Mouse (Mus musculus) limb, embryonic 10.5 days (tissue): ENCODE results near the gene Reg4. TPM values are rescaled to one million over a fixed set of nuclear protein-coding genes. Genes with fewer than 3 reads are reported as not detected.

ENCODE experiments used
- DNase-seq: peaks from one replicate; pipeline ENCODE4 v3.0.0-alpha.2; 2017; ENCODE audit warnings: low spot score
- H3K27ac ChIP-seq: fragments of 300-500 bp; sonication (generic); 2 replicates; pipeline ENCODE4 v1.5.1; 2016; ENCODE audit warnings: mild to moderate bottlenecking
- H3K27me3 ChIP-seq: fragments of 300-500 bp; sonication (generic); 2 replicates; pipeline ENCODE4 v1.6.1; 2016; ENCODE audit warnings: low read depth, mild to moderate bottlenecking; ENCODE audit not compliant: poor library complexity, severe bottlenecking
- H3K36me3 ChIP-seq: fragments of 300-500 bp; sonication (generic); 2 replicates; pipeline ENCODE4 v1.6.1; 2016; ENCODE audit warnings: mild to moderate bottlenecking, moderate library complexity
- H3K4me1 ChIP-seq: fragments of 300-500 bp; sonication (generic); 2 replicates; pipeline ENCODE4 v1.6.1; 2016
- H3K4me3 ChIP-seq: fragments of 300-500 bp; sonication (generic); 2 replicates; pipeline ENCODE4 v1.5.1; 2016; ENCODE audit warnings: mild to moderate bottlenecking, moderate library complexity
- H3K9me3 ChIP-seq: fragments of 300-500 bp; sonication (generic); replicated peaks from 2 replicates; pipeline ENCODE4 v1.6.1; 2016; ENCODE audit warnings: mild to moderate bottlenecking
- WGBS: fragments of 180-500 bp; shearing (Covaris S2); methylation state at CpG from one replicate; pipeline ENCODE4 v1.1.7; 2016; 5-methylcytosine and 5-hydroxymethylcytosine counted together
- polyA plus RNA-seq: library from polyadenylated mRNA; unstranded; fragments of >200 nt; fragmentation: Nextera tagmentation; extraction: Ambion mirVana; gene quantifications from 2 replicates; pipeline ENCODE4 v1.2.1, GENCODE M21; 2016

The Reg4 gene
- polyA plus RNA-seq, 1 experiment from 2014 or later: not detected

DNA sequence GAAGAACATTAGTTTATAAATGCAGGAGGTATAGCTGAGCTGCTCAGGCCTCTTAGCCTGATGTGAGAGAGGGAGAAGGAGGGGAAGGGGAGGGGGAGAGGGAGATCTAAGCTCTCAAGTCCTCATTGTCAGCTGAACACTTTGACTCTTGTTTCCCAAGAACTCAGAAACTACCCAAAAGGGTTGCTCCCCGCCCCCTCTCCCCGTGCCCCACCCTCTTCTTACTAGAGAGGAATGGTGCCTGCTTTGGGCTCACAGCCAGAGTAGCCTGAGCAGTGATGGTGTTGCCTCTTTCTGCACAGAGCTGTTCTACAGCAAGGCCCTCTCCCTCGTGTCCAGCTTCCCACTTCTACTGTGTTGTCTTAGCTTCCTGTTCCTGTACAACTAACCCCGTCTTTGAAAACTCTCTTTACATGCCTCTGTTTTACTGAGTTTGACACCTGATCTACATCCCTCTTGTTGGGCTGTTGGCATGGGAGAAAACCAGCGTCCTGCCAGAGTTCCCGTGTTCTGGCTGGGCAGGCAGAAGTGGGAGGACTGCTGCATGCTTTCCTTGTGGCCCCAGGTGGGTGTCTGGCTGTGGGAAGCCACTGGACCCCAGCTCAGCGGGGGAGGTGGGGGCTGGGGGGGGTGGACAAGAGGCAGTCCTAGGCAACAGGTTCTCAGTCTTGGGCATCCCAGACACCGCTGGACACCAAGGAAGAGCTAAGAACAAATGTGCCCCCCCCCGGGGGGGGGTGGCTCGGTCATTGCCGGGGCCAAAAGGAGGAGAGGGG, 51.9 kb downstream of the Reg4 start:
- WGBS: 62% methylated on average over 11 of the region's 11 CpGs
- H3K27ac ChIP-seq: no peak overlapping the region
- no peak for DNase-seq

DNA sequence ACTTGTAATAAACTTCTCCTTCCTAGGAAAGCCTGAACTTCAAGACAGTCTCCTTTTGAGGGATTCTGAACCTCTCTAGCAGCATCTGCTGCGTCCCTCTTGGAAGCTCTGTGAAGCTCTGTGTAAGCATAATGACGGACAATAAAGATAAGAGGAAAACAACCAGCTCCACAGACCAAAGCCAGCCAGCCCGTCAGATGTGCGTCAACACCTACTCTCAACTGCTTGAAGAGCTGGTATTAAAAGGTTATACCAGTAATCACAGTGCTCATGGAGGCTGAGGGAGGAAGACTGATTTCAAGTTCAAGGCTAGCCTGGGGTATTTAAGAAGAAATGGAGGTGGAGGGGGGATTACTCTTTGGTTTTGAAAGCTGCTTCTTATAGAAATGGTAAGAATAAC, 57.7 kb downstream of the Reg4 start:
- Histone ChIP-seq H3K9me3 (no peaks in the 10 kb centered on the region), H3K27me3 (no peaks in the 10 kb centered on the region), H3K4me3 (no peak overlapping the region), H3K27ac (no peak overlapping the region), H3K36me3 (no peaks in the 10 kb centered on the region), H3K4me1 (peaks cover 11% of the 10 kb centered on the region)
- no peak for DNase-seq
- WGBS: 35% methylated on average over 4 of the region's 4 CpGs

More for the DNA sequence above, 51.9 kb downstream of the Reg4 start:
- H3K9me3 ChIP-seq: no peaks in the 10 kb centered on the region
- peaks cover 8% of the 10 kb centered on the region for H3K4me1 ChIP-seq
- H3K4me3 ChIP-seq: no peak overlapping the region
- no peaks in the 10 kb centered on the region for H3K36me3 ChIP-seq
- no peaks in the 10 kb centered on the region for H3K27me3 ChIP-seq

DNA sequence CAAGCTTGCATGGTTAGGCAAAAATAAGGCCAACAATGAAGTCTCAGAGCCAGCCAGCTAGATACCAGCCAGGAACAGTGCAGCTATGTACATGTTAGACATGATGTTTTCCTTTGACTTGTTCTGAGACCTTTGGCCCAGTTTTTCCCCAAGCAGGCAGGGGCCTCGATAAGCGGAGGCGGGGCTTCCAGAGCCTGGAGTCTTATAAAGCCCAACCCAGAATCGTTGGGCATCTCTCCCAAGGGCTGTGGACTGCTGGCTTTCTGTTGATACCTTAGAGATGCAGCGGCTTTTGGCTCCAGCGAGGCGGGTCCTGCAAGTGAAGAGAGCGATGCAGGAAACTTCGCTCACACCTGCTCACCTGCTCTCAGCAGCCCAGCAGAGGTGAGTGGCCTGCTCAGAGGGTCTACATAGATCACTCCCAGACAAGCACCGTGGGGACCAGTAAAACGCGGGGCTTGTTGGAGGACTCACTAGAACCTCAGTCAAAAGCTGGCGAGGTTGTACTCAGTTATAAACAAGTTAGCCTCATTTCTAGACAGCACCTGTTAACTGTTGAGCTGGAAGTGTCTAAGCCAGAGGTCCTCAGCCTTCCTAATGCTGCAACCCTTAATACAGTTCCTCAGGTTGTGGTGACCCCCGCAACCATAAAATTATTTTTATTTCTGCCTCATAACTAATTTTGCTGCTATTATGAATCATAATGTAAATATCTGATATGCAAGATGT, 58.4 kb downstream of the Reg4 start, which contains the start of gene Hmgcs2:
Gene Hmgcs2, plus strand, starts transcription at position 232 of the 729 bp plus-strand sequence.
- no peak for DNase-seq
- no peak within 1 kb of the TSS; the same call in 1 of the 2 replicates for H3K27ac ChIP-seq
- H3K27me3 ChIP-seq: no peaks in the 10 kb centered on the region

DNA sequence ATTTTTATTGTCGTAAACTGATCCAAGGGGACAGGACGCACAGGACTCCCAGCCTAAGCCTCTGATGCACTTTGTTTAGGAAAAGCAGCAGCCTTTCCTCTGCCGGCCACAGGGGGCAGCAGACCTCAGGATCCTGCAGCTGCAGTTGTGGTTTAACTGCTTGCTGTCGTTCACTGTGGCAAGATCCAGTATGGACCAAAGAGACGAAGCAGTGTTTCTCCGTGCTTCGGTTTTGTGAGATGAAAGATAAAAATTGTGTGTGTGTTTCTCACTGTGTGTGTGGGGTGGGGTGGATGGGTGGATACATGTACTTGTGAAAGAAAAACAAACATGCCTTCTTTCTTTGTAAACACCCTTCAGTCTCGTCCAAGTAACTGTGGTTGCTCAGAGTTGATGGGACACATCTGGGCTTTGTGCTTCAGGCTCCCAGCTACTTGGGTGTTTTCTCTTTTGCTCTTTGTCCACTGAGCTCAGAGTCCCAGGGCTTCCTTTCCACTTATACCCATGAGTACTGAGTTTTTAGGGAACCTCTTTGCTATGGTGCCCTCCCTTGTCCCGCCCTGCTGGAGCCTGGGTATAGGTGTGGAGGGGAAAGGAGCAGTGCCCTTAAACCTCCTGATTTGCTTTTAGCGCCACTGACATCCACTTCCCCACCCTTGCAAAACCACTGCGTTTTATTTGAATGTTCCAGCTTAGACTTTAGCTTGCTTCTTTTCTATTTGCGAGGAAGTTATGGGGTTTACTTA, 59.1 kb downstream of the Reg4 start:
- peak; percentile 74 for DNase-seq
- no peaks in the 10 kb centered on the region for H3K27me3 ChIP-seq
- WGBS: 42% methylated on average over 12 of the region's 12 CpGs
- no peak overlapping the region for H3K4me3 ChIP-seq
- H3K9me3 ChIP-seq: no peaks in the 10 kb centered on the region
- H3K27ac ChIP-seq: no peak overlapping the region; the same call in 1 of the 2 replicates
- peaks cover 11% of the 10 kb centered on the region for H3K4me1 ChIP-seq
- no peaks in the 10 kb centered on the region for H3K36me3 ChIP-seq

More for the DNA sequence above, 58.4 kb downstream of the Reg4 start, which contains the start of gene Hmgcs2:
- Histone ChIP-seq H3K4me3 (no peak within 1 kb of the TSS), H3K36me3 (no peaks in the 10 kb centered on the region), H3K4me1 (peaks cover 11% of the 10 kb centered on the region), H3K9me3 (no peaks in the 10 kb centered on the region)
- 66% methylated on average over 14 of the region's 14 CpGs for WGBS

DNA sequence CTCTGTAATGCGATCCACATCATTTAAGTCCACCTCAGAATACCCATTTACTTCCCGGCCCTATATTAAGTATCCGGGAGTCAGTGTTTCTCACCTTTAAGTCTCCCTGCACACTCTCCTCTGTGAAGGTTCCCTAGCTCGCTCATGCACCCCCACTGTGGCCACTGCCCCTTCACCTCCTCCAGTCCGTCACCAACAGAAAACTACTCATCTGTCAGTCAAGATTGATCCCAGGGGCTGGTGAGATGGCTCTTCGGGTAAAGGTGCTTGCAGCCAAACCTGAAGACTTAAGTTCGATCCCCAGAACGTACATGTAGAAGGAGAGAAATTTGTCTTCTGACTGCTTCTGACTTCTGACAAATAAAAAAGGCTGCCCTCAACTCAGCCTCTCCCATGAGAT, 60.5 kb downstream of the Reg4 start:
- Histone ChIP-seq H3K4me1 (peaks cover 11% of the 10 kb centered on the region), H3K36me3 (no peaks in the 10 kb centered on the region), H3K27me3 (no peaks in the 10 kb centered on the region), H3K4me3 (no peak overlapping the region), H3K27ac (no peak overlapping the region), H3K9me3 (no peaks in the 10 kb centered on the region)
- 89% methylated on average over 8 of the region's 8 CpGs for WGBS
- no peak for DNase-seq

DNA sequence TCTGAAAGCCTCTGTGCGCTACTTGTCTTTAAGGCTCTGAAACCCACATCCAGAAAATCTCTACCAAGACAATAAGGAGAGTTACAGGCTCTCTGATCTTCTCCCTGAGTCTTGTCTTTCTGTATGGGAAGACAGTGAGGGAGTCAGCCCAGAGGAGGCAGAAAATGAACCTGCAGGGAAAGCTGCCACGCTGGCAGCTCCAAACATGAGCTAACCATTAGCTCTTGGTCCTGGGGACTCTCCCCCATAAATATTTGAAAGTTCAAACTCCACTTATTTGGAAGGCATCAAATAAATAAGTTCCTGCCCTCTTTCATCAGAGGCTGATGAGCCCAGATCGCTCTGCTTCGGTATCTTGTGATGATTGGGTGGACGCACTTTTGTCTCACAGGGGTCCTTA, 61.2 kb downstream of the Reg4 start:
- no peaks in the 10 kb centered on the region for H3K9me3 ChIP-seq
- H3K4me3 ChIP-seq: no peak overlapping the region
- no peaks in the 10 kb centered on the region for H3K36me3 ChIP-seq
- peaks cover 11% of the 10 kb centered on the region for H3K4me1 ChIP-seq
- 90% methylated on average over 5 of the region's 5 CpGs for WGBS
- no peak overlapping the region for H3K27ac ChIP-seq
- DNase-seq: no peak
- H3K27me3 ChIP-seq: no peaks in the 10 kb centered on the region

Other genes with a start within 250 kb of the Reg4 start
- 22.7 and 29.6 TPM in 2 replicates for gene Notch2, start 208.6 kb upstream of the Reg4 start, polyA plus RNA-seq
- gene Adam30, start 61.5 kb upstream of the Reg4 start, polyA plus RNA-seq: not detected in 2 replicates
- gene Hmgcs2, start 58.3 kb downstream of the Reg4 start, polyA plus RNA-seq: 0.28 and 0.35 TPM in 2 replicates
- gene Phgdh, start 117.8 kb downstream of the Reg4 start, polyA plus RNA-seq: 357 and 401 TPM in 2 replicates
- 7.8 and 9.4 TPM in 2 replicates for gene Zfp697, start 160.3 kb downstream of the Reg4 start, polyA plus RNA-seq
- gene Gm4450, start 235.0 kb downstream of the Reg4 start, polyA plus RNA-seq: not detected in 2 replicates